Mouse (Mus musculus) c-Kit-positive CD71-positive TER-119-negative erythroid progenitor cells, embryonic 14.5 days (primary cell): ENCODE results near the gene Mfsd14a.

Experiments
- DNase-seq: peaks from one replicate; pipeline ENCODE4 v3.0.0-alpha.2; 2013; ENCODE audit warnings: low read depth

The Mfsd14a gene

DNA sequence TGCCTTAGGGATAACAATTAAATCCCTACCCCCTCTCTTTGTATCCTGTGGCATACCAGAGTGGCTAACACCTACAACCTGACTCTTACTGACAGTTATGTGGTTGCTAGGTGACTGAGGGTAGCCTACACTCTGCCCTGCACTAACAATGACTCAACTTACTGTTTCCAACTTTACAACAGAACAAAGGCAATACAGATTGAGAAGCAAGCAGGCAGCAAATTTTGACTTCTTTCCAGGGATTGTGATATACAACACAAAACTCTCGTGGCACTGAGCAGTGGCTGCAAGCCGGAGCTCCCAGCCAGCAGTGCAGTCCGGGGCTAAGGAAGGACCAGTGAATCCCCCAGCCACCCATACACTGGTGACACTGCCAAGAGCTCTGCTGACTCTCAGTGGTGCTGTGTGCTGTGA lies 10.4 kb downstream of the Mfsd14a start:
- no peak for DNase-seq

DNA sequence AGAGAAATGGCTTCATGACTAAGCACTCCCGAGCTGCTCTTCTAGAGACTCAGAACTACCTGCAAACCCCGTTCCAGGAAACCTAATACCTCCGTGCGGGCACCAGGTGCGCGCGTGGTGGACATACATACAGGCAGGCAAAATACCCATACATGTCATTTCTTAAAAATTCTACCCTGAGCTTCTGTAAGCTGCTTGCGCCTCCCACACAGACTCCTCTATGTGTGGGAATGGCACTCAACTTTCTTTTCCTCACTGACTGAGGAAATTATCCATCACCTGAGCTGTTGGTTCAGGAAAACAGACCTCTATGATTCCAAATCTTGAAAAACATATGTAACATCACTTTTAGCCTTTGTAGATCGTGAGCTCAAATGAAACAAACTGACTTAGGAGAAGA lies 11.8 kb downstream of the Mfsd14a start:
- no peak for DNase-seq

- DNase-seq: no peak
Observed at GRCm38 (mm10) chr3:116648805-116649204, 13.7 kb downstream of the Mfsd14a start.

DNA sequence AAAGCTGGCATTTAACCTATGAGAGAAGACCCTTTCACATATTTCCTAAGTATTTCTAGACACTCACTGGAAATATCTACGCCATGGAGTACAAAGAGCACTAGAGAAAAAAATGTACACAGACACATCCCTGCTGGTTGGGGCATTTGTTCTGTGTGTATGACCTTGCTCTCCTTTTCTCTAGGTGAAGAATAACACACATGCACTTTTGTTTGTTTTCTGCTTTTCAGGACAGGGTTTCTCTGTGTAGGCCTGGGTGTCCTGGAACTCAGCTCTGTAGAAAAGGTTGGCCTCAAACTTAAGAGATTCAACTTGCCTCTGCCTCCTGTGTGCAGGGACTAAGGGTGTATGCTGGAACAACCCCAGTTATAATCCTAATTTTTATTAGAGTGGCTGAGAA lies 16.1 kb downstream of the Mfsd14a start:
- no peak for DNase-seq

DNA sequence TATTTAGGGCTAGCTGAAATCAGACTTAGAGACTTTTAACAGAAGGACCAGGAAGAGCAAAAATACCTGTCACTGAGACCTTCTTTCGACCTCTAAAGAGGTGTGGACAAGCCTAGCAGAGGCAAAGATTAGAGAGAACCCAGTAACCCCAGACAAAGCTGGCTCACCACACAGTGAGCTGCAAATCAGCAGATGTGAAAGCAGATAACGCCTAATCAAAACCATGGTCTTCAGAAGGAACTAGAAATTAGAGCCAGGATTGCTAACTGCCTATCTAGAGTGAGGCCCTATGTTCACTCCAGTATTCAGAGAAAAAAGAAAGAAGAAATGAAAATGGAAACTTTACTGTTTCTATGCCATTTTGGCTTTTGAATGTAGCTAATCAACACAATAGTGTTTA lies 20.1 kb downstream of the Mfsd14a start:
- no peak for DNase-seq

DNA sequence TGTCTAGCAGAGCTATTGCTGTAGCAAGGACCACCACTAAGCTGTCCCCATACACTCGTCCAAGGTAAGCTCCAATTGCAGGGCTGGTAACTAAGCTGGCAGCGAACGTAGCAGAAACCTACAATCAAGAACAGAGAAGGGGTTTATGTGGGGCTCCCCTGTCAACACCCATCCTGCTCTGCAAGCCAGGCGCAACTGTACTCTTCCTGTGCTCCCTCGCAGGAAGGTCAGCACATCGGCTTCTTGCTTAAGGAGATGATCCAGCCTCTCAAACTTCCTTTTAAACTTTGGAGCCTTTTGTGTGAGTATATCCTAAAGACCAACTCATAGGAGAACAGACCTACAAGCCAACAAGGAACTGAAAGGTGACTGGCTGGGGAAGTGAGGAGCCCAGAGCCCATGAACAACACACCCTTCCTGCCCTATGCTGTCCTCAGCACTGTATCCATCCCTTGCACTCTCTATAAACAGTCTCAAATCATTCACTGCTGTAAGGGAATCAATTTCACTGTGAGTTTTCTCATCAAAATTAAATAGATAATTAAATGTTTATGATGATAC lies 20.6 kb downstream of the Mfsd14a start:
- no peak for DNase-seq

DNA sequence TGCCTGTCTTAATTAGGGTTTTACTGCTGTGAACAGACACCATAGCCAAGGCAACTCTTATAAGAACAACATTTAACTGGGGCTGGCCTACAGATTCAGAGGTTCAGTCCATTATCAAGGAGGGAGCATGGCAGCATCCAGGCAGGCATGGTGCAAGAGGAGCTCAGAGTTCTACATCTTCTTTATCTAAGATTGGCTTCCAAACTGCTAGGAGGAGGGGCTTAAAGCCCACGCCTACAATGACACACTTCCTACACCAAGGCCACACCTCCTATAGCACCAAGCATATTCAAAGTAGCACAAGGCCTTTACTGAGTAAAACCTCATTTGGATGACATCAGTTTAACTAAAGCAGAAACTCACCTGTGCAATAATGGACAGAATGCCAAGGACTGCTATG lies 22.5 kb downstream of the Mfsd14a start:
- no peak for DNase-seq

GRCm38 (mm10) chr3:116638572-116638971 lies 23.9 kb downstream of the Mfsd14a start:
- DNase-seq: no peak

GRCm38 (mm10) chr3:116637693-116638476 lies 24.6 kb downstream of the Mfsd14a start:
- DNase-seq: no peak

DNA sequence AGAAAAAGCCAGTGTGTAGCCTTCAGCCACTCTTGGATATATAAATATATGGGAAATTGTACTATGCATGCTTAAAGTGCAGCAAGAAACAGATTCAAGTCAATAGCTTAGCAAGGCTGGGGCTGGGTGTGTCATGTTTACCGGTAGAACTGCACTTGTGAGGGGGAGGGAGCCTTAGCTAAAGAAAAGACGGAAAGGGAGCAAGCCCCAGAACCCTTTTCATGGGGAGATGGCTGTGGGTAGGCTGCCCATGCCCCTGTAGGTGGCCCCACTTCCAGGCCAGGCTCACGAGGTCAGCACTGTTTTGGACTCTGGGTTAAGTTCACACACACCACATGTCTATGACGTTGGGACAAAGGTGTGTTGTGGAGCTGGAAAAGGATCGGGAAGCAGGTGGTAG lies 26.7 kb downstream of the Mfsd14a start:
- DNase-seq: no peak

GRCm38 (mm10) chr3:116634853-116635252 lies 27.6 kb downstream of the Mfsd14a start:
- no peak for DNase-seq

GRCm38 (mm10) chr3:116634091-116634490 lies 28.4 kb downstream of the Mfsd14a start:
- DNase-seq: no peak

GRCm38 (mm10) chr3:116632971-116633370 lies 29.5 kb downstream of the Mfsd14a start:
- DNase-seq: no peak

GRCm38 (mm10) chr3:116631459-116631858 lies 31.0 kb downstream of the Mfsd14a start:
- DNase-seq: no peak

GRCm38 (mm10) chr3:116622641-116623040 lies 39.8 kb downstream of the Mfsd14a start:
- DNase-seq: no peak

DNA sequence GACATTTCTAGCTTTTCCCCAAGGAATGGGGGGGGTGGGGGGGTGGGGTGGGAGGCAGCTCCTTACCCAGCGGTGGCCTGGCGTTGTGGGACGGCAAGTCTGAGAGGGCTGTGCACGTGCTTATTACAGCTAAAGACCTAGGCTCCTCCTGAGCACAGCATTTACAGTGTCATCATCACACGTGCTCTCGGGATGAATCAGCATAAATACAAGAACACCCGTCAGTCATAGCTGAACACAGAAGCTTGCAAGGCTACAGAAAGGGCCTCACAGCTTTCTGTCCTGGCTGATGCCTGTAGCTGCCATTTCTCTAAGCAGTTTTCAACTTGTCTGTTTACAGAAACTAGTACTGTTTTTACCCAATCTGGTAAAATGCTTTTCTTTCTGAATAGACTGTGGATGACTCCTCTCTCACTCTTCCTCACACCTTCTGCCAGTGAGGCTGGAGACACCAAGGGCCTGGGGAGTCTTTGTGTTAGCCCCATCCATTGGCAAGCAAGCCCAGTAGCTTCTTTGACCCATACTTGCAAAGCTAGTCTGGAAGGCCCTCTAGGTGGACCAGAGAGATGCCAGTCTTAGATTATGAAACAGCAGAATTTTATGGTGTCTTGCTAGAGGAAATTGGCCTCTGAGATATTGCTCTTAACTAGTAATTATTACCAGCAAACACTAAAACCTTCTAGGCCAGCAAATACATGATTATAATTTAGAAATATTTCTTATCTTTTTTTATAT lies 41.7 kb downstream of the Mfsd14a start:
- DNase-seq: peak; percentile 39

GRCm38 (mm10) chr3:116618855-116619254 lies 43.6 kb downstream of the Mfsd14a start:
- DNase-seq: no peak

GRCm38 (mm10) chr3:116615318-116616068 lies 47.0 kb downstream of the Mfsd14a start:
- DNase-seq: no peak

GRCm38 (mm10) chr3:116614295-116614892 lies 48.1 kb downstream of the Mfsd14a start, which contains the start of gene Trmt13:
Gene Trmt13, minus strand, starts transcription at chr3:116614587.
- no peak for DNase-seq

GRCm38 (mm10) chr3:116604570-116604969 lies 57.9 kb downstream of the Mfsd14a start:
- no peak for DNase-seq

DNA sequence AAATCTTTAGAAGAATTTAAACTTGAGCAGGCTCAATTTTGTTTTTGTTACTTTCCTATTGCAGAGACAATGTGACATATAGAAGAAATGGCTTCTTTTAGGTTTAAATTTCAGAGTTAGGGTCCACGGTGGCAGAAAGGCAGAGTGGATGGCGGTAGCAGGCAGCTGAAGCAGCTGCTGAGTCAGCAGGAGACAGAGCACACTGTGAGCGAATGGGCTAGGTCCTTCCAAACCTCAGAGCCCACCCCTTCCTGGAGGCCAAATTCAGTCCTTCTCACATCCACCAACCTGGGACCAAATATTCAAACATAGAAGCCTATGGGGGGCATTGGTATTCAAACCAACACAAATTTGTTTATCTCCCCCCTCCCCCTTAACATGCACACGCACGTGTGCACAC lies 60.7 kb downstream of the Mfsd14a start:
- no peak for DNase-seq

- DNase-seq: no peak
Observed at GRCm38 (mm10) chr3:116601005-116601404, 61.5 kb downstream of the Mfsd14a start.
